Mouse (Mus musculus): ENCODE measurements around the gene Ago4.

Gene Ago4

DNA sequence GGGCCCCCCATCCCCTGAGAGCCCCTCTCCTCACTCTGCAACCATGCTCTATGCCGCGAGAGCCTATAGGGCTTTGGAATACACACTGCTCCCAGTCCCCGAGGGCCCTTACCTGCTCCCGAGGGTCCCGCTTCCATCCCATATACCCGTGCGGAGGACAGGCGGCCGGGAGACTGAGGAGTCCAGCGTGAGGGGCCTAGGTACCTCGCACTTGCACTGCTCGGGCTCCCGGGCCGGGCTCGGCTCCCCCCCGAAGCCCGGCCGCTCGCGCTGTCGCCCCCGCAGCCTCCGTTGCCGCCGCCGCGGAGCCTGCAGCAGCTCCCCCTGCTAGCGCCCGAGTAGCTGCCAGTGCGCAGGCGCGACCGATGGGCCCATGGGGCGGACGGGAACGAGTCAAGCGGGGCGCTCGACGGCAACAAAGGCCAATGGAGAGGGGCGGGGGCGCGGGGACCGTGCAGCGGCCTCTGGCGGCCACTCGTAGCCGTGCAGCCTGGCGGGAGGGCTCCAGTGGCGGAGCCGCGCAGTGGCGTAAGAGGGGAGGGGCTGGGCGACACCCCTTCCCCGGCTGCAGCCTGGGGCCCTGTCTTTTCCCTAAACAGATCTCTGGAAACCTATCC lies 64.9 kb downstream of the Ago4 start, which contains the start of gene Ago1:
Ago1 (minus strand) TSS at position 299 of the 617 bp plus-strand sequence.
- peak; percentile 96 for DNase-seq

GRCm38 (mm10) chr4:126467721-126468284 lies 65.5 kb downstream of the Ago4 start:
- peak; percentile 56 for DNase-seq

DNA sequence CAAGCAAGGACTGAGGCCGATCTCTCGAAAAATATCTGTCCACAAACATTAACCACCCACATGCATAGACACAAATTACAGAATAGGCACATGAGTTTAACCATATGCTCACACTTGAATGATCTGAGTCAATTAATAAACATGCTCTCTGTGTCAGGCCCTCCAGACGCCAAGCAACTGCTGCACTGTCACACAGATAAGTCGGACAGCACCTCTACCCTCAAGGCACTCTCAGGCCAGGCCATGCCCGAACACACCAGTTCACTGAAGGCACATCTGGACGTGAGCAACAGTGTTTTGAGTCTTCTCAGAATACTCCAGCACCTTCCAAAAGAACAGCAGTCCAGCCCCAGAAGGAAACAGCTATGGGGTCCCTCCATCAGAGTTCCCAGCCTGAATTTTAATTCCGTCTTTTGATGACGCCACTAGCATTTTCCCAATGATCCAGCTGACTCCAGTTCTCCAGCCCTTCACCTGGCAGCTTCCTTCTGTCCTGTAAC lies 67.0 kb downstream of the Ago4 start:
- DNase-seq: no peak

DNA sequence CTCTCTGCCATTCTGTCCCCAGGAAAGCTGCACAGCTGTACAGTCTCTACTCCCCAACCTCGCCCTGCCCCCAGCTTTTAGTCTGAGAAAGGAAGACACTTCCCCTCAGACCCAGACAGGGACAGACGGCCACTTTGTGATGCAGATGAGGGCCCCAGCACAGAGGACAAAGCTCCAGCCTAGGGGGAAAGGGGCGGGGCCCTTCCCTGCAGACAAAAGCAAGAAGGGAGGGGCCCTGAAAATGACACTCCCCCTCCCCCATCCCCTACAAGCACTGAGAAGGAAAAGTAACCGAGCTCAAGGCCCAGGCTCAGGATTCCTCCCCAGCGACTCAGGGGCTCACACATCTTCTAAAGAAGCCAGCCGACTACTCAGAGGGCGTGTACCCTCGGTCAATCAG lies 67.4 kb downstream of the Ago4 start:
- peak; percentile 7 for DNase-seq

DNA sequence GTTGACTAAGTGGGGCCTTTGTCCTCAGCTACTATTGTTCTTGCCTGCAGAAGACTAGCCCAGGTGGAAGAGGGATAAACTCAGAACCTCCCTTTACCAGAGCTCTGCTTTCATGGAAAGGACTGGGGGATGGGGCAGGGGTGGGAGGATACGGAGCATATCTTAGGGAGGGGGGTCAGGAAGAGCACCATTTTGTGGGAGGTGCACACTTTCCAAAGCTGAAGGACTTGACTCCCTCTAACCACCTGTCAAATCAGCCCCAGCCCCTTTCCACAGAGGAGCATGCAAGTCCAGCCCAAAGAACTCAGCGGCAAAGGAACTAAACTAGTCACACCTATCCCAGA lies 68.4 kb downstream of the Ago4 start:
- DNase-seq: no peak

DNA sequence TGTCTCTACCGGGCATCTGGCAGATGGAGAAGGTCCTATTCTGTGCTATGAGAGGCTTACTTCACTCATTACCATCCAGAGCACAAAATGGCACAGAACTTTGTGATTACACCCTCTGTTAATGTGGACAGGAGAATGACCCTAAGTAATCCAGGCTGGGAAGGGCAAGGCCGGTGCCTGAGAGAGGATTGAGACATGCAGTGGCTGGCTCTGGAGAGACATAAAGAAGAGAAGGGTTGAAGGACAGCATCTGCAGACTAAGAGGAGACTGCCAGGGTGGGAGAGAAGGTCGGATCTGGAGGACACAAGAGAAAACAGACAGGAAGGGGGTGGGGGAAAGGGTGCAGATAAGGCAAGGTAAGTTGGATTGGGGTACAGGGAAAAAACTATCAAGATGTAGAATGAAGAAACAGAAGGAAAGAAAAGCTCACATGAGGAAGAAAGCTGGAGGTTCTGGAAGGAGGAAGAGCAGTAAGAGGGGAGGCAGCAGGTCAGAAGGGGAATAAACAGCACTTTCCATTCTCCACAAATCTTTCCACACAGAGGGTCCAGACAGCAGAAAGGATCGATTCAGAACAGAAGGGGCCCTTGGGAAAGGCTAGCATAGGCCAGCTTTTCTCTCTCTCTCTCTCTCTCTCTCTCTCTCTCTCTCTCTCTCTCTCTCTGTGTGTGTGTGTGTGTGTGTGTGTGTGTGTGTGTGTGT lies 68.9 kb downstream of the Ago4 start:
- DNase-seq: no peak

- DNase-seq: no peak
These were observed 77.8 kb downstream of the Ago4 start for GRCm38 (mm10) chr4:126455441-126455840.

GRCm38 (mm10) chr4:126454547-126455254 lies 78.6 kb downstream of the Ago4 start:
- no peak for DNase-seq

DNA sequence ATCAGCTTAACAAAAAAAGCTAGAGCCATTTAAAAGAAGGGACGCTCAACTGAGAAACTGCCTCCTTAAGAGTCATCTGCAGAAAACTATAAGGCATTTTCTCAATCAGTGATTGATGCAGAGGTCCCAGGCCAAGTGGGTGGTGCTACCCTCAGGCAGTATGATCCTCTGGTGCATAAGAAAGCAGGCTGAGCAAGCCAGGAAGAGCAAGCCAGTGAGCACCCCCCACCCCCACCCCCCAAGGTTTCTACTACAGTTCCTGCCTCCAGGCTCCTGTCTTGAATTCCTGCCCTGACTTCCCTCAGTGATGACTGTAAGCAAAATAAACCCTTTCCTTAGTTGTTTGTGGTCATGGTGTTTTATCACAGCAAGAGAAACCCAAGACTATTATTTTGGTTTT lies 83.0 kb downstream of the Ago4 start:
- DNase-seq: no peak

GRCm38 (mm10) chr4:126447126-126447525 lies 86.1 kb downstream of the Ago4 start:
- no peak for DNase-seq

DNA sequence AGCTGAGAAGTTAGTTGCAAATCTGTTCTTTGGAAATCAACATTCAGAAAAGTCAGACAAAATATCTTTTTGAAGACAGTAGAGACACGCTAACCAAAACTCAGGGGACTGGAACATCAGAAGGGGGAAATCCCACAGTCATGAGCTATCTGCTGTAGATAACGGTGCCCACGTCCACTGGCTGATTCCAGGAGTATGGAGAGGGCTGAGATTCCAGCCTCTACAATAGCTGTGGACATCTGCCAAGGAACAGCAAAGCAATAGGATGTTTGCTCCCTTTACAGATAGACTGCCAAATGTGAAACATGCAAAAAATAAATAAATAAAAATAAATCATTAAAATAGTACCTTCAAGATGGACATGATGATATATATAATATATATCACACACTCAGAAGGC lies 88.7 kb downstream of the Ago4 start:
- no peak for DNase-seq
